Mouse (Mus musculus) kidney, adult 18-20 months (tissue): ENCODE data around the gene Qrfp.

ENCODE experiments used
- DNase-seq: peaks from one replicate; pipeline ENCODE4 v3.0.0; 2021

The Qrfp gene

DNA sequence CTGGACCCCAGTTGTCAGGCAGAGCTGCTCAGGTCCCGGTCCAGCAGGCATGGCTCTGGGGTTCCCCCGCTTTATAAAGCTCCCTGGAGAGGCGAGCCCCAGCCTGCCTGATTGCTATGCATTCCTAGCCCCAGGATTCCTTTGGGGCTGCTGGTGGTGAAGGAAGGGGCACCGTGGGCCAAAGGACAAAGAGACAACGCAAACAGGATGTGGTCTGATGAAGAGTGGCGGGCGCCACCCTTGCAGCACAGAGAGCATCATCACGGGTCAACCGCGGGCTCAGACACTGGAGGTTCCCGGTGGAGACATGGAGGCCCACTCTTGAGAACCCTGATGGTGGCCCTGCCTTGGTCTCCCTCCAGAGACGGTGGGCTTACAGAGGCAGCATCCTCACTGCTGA lies at the start of gene Qrfp:
Qrfp (minus strand) TSS at position 137 of the 400 bp plus-strand sequence.
- no peak for DNase-seq

DNA sequence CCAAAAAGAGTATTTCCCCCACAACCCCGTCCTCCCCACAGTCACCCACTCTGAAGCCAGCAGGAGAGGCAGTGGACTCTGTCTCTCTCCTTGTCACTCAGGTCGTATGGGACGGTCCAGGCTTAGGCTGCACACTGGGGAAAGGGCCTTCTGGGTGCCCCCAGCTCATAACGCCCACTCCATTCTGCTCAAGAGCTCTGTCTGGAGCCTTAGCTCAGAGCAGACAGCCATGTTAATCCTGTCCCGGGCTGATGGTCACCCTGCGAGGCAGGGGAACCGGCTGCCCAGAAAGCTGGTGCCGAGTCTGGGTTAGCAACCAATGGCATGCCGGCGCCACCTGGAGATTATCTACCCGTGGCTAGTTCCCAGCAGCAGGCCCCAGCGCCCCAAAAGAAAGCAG lies 48.1 kb upstream of the Qrfp start:
- no peak for DNase-seq

DNA sequence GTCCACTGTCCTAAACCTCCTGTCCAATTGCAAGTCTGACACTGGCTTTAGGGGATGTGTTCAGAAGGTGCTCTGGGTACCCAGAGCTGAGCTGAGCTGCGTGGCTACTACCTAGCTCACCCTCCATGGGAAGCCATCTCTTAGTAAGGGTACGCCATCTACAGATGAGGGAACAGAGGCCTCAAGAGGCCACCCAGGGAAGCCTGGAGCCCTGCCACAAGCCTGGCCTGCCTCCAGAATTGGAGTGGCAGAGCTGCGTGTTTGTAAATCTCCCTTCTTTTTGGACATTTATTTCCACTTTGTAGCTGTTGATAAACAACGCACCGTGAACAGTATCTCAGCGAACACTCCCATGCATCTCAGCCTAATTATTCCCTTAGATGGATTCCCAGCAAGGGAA lies 46.8 kb upstream of the Qrfp start:
- DNase-seq = no peak

DNA sequence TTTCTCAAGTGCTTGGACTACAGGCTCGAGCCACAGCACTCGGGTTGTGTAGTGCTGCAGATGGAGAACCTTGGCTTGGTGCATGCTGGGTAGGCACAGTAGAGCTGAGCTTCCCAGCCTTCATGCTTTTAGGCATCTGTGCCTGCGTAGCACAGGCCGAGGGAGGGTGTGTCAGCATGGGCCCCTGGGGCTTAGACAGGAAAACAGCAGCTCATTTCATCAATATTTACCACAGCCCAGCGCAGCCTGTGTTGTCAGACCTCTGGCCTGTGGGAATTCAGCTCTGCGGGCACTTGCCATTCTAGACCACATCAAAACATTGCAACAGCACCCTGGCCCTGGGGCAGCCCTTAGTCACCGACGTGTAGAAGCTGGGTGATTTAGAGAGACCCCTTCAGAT lies 45.6 kb upstream of the Qrfp start:
- no peak for DNase-seq

DNA sequence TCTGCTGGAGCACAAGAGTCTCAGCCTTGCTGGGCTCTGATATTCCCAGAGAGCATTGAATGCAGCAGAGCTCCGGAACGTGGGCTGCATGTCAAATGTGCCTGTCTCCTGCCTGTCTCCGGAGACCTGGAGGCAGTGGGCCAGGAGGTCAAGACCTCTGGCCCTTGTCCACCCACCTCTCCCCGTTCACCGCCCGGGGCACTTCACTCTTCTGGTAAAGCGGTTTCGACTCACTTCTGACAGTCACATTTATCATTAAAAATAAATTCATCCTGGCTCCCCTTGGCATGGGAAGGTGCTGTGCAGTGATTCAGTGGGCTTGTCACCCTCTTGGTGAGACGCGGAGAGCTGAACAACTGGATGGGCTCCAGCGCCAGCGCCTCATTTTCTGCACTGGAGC lies 39.8 kb upstream of the Qrfp start:
- no peak for DNase-seq

DNA sequence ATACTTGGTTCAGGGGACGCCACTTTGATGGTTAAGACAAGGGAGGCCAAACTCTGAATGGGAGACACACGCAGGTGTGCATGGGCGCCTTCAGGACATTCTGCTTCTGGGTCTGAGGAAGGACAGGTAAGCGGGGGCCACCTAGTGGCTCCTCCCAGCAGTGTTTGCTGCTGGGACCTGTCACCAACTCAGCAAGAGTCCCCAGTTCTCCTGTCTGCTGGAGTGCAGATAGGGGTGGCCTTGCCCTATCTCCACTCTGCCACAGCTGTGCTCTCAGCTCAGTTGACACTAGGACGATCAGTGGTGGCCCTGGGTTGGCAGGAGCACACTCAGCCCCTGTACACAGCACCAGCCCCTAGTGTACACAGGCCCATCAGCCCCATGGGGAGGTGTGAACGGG lies 37.5 kb upstream of the Qrfp start:
- DNase-seq = peak; percentile 62

DNA sequence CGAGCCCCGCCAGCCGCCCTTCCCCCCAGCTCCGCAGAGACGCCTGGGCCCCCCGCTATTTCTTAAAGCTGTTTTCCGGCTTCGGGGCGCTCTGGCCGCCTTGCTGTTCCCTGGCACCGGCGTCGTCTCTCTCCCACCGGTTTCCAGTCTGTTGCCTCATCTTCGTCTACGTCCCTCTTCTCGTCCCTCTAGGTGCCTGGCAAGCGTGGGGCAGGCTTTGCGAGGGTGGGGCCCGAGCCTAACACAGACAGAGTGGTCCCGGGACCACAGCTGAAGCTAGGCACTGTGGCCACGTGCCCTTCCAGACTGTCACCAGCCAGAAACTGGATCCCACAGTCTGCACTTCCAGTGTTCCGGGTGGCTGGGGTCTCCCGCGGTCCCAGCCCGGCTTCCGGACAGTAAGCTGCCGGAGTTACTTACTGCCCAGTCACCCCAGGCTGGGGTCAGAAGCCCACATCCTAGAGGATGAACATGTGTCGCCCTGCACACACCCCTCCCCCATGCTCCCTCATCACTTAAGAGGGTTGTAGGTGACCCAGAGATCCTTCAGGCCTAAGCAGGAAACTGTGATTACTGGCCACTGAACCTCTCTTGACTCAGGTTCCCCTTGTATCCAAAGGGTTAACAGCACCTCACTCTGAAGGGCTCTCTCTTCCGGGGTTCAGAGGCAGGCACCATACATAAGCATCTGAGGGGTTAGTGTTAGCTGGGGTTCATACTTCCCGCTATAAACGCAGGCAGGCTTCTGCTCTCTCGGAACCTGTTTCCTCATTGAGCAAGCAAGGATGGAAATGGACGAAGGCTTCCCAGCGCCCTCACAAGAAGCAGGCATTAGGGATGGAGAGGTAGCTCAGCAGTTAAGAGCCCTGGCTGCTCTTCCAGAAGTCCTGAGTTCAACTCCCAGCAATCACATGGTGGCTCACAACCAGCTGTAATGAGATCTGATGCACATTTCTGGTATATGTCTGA lies 36.6 kb upstream of the Qrfp start:
- no peak for DNase-seq

DNA sequence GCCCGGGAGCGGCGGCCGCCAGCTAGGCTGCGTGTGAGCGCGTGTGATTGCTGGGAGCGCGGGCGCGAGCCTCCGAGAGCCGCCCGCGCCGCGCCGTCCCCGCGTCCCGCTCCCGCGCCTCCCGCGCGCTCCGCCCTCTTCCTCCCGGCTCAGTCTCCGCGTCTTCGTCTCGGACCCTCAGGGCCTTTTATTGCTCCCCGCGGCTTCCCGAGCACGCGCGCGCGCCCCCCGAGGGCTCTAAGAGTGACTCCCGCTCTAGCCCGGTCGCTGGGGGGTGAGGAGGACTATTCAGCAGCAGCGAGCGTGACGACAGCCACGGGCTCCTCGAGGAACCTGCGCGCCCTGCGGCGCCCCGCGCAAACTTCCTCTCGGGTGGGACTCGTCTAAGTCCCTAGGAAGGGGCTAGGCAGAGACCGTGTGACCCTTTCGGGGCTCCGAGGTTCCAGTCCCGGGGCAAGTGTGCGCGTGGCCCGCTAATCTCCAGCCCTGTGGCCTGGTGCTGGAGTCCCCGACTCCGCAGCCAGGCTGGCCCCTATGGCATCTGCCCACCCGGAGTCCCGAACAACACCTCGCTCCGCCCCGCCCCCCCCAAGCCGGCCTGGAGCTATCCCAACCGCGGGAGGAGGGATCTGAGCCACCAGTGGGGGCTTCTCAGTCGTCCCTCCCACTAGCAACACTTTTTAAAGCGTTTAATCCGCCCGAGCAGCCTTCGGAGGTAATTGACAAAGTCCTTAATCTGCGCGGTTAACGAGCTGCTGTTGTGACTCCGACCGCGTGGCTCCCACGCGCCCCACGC lies 35.7 kb upstream of the Qrfp start, which contains the start of gene Fibcd1:
Fibcd1 (minus strand) TSS at position 110 of the 796 bp plus-strand sequence.
- DNase-seq = no peak

DNA sequence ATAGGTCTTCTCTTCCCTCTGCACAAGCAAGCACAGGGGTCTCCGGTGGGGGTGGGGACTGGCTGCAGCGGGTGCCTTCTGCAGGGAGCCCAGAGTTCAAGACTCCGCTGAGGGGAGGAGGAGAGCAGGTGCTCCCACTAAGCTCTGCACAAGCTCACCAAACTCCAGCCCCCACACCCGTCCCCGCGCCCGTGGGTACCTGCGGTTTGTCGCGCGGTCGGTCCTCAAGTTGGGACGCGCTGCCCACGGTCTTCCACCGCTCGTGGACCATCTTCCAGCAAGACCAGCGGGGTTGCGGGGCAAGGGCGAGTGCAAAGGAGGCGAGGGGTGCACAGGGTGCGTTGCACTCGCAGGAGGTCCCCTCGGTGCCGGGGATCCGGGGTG lies 35.1 kb upstream of the Qrfp start:
- no peak for DNase-seq

DNA sequence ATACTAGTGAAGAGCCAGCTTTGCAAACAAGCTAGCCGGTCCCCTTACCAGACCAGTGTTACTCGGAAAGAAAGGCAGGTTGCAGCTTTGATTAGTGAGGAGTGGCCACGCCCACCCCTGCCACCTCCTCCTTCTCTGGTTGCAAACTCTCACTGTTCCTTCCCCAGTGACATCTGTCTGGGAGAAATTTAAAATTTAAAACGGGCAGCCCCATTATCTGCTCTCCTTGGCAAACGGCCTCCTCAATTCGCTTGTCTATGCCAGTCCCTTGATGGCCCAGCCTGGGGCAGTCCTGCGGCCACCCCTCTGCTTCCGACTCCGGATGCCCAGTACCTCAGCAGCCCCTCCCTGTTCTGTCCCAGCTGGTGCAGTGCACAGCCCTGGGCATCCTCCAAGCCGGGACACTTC lies 34.4 kb upstream of the Qrfp start:
- no peak for DNase-seq

DNA sequence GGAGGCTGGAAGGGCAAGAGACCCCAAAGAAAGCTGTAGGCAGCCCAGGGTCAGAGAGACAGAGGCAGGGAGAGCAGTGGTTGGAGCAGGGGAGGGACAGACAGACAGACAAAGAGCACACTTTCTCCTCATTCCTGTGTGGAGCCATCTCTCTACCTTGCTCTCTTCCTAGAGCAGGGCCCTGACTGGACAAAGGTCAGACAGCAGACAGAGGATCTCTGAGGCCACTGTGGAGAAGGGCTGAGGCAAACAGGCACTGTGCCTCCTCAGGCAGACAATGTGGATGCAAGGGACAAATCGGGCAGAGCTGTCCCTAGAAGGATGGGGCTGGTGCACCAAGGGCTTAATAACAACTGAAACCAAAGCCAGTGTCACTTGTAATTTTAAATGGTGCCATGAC lies 28.5 kb upstream of the Qrfp start:
- DNase-seq = no peak

DNA sequence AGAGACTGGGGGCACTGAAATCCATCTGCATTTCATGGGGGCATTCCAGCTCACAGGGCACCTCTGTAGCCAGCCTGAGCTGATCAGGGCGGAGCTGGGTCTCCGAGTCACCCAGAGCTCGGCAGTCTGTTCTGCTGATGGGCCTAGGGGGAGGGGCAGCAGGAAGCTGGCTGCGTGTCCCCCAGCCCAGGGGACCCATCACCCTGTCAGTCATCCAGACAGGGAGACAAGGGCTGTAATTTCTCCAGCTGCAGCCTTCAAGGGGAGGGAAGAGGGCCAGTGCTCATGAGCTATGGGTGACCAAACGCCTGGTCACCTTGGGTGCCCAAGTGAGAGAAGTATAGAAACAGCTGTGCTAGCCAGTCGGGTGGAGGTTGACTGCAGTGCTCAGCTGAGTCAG lies 26.6 kb upstream of the Qrfp start:
- no peak for DNase-seq

DNA sequence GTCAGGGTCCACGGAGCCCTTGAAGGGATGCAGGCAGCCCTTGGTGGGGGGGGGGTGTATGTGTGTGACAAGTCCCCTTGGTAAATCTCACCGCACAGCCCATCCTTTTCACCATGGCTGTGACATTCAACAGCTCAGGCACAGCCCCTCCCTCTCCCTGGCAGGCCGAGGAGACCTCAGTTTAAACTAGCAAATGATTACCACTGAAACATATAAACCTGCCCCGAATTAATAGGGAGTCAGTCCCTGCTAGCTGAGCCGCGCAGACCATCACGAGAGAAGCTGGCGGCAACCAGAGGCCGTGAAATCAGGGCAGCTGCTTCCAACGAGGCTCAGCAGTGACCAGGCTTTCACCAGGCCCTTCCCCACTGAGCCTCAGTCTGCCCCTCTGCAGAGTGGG lies 25.7 kb upstream of the Qrfp start:
- DNase-seq = peak; percentile 51

DNA sequence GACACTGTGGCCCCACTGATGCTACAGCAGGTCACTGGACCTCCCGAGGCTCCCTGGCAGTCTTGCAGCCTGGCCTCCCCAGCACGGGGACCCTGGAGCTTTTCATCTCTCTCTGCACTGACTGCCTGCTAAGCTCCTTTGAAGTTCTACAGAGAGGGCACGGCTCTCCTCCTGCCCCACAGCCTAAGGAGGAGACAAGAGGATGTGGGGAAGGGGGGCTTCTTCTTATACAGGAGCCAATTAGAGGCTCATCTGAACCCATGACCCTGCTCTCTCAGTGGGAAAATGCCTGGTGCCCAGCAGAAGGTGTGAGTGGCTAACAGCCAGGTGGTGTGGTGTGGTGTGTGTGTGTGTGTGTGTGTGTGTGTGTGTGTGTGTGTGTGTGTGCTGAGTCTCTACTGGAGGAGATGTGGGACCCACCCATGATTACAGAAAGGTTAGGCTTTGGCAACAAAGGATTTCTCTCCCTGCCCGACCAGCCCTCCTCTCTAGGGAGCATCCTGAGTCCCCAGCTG lies 18.0 kb upstream of the Qrfp start:
- DNase-seq = no peak

DNA sequence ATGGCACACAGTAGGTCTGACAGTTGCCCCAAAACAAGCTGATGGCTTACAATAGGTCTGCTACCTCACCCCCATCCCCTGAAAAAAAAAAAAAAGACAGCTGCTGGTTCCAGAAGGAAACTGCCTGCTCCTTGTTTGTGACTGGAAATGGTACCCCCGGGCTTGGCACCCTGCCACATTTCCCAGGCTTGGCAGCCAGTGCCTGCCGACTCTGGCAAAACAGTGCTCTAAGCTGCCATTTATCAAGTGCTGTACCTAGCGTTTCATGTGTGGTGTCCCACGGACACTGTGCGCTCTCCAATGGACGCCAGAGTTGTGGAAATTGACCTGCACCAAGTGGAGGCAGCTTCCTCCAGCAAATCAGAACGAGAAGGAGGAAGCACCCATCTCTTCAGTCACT lies 17.5 kb upstream of the Qrfp start:
- peak; percentile 67 for DNase-seq

DNA sequence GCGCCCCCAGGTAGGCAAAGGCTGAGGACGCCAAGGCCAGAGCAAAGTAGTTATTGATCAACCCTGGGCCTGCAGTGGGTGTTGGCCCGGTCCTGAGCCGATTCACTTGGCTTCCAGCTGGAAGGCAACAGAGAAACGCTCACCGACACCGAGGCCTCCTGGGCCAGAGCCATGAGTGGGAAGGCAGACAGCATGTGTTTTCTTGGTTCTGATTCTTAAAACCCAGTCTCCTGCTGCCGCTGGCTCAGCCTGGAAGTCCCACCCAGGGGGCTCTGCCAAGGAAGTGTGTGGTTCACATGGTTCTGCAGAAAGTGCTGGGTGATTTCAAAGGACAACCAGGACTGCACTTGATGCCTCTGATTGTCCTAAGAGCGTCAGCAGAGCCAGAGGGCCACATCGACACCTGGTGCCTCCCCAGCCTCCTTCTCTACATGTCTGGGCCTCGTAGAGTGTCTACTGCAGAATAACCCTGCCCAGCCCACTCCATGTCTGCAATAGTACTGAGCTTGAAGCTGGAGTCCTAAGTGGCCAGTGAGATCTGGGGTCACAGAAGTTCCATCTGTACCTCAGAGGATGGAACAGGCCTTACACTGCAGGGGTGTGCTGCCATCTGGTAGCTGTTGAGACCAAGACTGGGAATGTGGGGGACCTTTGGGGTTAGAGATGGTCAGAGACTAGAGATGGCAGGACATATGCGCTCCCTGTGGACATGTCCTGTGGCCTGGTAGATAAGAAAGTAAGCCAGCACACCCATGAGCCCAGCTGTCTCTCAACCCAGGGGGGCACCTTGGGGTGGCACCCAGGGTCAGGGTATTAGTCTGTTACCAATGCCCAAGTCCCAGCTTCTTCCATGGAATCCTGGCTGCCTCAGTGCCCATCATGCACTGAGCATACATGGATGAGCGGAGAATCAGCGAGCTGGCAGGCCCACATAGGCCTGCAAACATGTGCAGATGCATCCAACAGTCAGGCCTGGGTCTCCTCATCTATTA lies 16.0 kb upstream of the Qrfp start:
- DNase-seq = peak; percentile 28

DNA sequence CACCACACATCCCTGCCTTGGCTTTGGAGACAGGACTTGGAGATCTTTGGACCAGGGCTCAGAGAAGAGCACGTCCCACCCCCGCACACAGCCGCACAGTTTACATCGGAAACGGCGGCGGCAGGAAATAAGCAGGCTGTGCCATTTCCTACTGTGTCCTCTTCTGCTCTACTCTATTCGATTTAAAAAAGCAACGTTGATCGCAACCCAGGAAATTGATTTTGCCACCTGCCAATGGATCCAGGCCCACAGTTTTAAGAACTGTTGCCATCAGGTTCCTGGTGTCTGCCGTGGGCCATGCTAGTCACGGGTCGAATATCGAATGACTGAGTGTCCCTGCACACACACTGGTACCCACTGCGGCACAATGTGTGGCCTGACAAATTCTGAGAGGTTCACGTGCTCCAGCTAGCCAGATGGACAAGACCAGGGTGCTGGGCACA lies 15.1 kb upstream of the Qrfp start:
- DNase-seq = no peak

DNA sequence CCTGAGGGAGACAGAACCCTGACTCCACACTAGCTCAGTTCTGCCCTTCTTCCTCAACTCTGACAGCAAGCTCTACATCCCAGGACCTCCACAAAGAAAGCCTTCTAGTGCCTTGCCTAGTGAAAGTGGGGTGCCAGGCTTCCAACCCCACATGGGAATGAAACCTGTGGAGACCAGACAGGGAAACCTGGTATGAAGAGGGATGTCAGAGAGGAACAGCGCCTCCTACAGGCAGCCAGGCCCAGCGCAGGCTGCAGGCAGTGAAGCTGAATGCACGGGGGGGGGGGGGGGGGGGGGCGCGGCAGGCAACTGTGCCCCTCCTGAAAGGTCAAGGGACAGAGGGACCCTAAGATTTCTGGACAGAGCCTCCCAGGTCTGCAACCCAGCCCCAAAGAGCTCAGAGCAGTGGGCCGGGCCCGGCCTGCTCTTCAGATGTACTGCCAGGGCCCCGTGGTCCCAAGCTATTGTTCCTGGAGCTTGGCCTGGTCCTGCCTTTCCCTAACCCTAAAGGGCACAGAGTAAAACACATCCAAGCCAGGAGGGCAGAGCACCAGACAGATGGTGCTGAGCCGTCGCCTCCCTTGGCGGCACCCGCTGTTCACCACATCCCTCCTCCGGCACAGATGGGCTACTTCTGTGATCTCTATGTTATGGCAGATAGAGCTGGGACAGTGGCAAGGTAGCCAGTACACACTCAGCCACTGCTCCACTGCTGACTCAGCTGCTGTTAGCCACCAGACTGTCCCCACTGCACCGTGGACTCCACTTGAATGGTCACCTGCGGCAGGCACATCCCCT lies 13.8 kb upstream of the Qrfp start:
- DNase-seq = no peak

DNA sequence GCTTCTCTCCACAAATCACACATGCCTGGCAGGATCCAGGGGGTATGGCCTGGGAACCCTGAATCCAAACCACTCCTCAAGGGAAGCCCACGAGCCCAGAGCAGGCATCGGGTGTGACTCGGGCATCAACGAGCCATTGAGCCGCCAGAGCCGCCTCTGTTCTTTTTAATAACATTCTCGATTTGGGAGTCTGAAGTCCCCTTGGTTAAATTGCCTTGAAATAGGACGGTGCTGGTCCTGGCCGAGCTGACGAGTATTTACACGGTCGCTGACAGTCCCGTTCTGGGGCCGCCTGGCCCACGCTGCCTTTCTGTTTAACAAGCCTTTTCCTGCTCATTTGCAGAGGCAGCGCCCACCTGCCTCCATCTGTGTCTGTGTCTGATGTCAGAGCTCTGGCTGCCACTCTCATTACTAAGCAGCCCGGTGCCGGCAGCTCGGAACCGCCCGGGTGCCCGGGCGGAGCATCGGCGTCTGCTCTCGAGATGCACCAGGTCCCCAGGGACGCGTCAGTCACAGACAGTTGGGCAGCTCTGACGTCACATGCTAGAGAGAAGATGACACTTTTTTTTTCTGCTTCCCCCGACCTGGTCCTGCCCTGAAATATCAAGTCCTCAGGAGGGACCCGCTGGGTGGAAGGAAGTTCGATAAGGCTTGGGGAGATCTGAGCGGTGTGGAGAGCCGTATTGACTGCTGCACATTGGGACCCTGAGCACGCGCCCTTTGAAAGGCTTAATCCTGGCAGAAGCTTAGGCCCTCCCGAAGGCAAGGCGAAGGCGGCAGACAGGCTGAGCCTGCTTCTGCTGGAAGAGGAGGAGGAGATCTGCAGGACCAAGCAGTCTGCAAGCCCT lies 12.4 kb upstream of the Qrfp start:
- no peak for DNase-seq

DNA sequence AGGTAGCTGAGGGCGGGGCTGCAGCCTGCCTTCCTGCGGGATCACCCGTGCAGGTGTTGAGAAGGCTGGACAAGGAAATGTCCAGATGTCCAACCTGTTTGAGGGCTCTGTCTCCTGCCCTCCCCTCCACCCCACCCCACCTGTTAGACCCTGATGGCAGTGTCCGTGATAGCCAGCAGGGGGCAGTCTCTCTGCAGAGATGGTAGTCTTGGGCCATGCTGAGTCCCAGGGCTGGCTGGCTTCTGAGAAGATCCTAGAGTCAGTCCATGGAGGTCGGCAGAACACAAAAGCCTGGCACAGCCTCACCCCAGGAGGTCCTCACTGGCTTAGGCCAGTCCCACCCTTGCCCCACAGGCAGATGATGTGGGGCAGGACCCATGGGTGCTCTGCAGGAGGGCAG lies 5.0 kb upstream of the Qrfp start:
- DNase-seq = peak; percentile 76

DNA sequence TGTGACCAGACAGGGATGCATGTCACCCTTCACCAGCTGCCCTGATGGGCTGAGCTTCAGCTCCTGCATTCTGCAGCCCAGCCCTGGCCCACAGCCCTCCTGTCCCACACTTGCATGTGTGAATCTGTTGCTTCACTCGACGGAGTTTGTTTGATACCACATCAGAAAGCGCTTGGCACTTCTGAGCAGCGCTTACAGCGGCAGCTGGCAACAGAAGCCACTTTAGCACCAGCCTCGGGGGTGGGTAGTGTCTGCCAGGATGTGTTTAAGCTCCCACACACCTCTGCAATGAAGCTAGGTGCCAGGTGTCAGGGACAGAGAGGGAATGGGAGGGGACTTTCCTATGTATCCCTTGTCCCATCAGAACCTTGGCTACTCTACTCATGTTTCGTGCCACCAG lies 4.3 kb upstream of the Qrfp start:
- no peak for DNase-seq
